Mouse (Mus musculus): ENCODE data around the gene Ccdc9.

DNA sequence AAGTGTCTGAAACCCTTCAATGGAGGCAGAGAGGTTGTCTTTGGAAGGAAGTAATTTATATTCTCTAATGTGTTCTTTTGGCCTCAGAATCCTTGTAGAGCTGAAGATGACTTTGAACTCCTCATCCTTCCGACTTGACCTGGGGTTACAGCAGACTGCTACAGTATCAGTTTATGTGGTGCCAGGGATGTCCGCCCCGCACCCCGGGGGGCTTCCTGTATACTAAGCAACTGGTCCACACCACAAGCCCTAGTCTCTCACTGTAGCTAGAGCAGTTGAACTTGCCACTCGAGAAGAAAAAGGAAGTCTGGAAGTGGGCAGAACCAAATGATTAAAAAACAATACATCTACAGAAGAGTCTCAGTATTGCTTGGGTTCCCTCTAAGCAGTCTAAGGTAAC lies 22.8 kb downstream of the Ccdc9 start:
- TF ChIP-seq CTCF (IDR thresholded peaks at IDR 0.05) (no peak), EP300 (IDR thresholded peaks at IDR 0.05) (no peak)

All from lung, postnatal 0 days (tissue).